Mouse (Mus musculus): ENCODE data around the gene Rad23a. TPM values are rescaled to one million over a fixed set of nuclear protein-coding genes. Genes with fewer than 3 reads are reported as not detected.
"Not testable (repeated sequence)": the region's sequence is repeated elsewhere in the genome, so short reads cannot be mapped to it uniquely, and the experiment has no call there.

Rad23a gene
- polyA plus RNA-seq, 1 experiment from 2014 or later: 293 TPM

DNA sequence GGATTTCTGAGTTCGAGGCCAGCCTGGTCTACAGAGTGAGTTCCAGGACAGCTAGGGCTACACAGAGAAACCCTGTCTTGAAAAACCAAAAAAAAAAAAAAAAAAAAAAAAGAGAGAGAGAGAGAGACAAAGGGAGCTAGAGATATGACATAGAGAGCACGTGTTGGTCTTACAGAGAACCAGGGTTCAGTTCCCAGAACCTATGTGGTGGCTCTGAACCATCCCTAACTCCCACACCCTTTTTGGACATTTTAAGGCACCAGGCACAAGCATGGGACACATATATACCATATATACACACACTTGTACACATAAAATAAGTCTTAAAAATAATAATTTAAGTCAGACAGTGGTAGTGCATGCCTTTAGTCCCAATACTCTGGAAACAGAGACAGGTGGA lies 13.9 kb downstream of the Rad23a start:
- H3K9ac ChIP-seq; ATAC-seq (ENCODE audit: insufficient read depth); H3K36me3 ChIP-seq (replicated peaks); H3K27me3 ChIP-seq; H3K9me3 ChIP-seq (replicated peaks); H3K4me3 ChIP-seq (replicated peaks): not testable (repeated sequence)
- WGBS (ENCODE audit: insufficient replicate concordance): 37% methylated on average over 2 of the region's 2 CpGs
- Histone ChIP-seq H3K4me1 (replicated peaks) (peaks cover 54% of the 10 kb centered on the region), H3K4me2 (peak overlapping the region; percentile 44; the same call in 1 of the 2 replicates), H3K27ac (replicated peaks) (0 out of 2 replicates have a peak overlapping the region, but pooled peaks have one; percentile 1)

DNA sequence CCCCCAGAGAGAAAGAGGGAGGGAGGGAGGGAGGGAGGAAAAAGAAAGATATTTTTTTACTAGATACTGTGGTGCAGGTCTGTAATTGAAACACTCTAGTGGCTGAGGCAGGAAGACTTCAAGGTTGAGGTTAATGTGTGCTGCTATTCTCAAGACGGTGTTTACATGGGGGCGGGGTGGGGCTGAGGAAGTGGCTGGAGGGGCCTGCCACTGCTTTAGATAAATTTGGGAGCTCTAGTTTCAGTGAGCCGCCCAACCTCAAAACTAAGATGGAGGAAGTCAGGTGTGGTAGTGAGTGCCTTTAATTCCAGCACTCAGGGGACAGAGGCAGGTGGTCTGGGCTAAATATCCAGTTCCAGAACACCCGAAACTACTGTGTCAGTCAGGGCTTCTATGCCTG lies 14.8 kb downstream of the Rad23a start:
- H3K36me3 ChIP-seq (replicated peaks): no peaks in the 10 kb centered on the region
- 20% methylated on average over 4 of the region's 4 CpGs for WGBS (ENCODE audit: insufficient replicate concordance)
- H3K4me2 ChIP-seq: peak overlapping the region; percentile 44
- peaks cover 48% of the 10 kb centered on the region for H3K4me1 ChIP-seq (replicated peaks)
- peaks cover 5% of the 10 kb centered on the region; the same call in 1 of the 2 replicates for H3K27me3 ChIP-seq
- peak; percentile 35 for ATAC-seq (ENCODE audit: insufficient read depth)
- no peaks in the 10 kb centered on the region for H3K9me3 ChIP-seq (replicated peaks)
- H3K27ac ChIP-seq (replicated peaks): peak overlapping the region; percentile 72
- no peak overlapping the region for H3K4me3 ChIP-seq (replicated peaks)
- no peak overlapping the region; the same call in 1 of the 2 replicates for H3K9ac ChIP-seq

DNA sequence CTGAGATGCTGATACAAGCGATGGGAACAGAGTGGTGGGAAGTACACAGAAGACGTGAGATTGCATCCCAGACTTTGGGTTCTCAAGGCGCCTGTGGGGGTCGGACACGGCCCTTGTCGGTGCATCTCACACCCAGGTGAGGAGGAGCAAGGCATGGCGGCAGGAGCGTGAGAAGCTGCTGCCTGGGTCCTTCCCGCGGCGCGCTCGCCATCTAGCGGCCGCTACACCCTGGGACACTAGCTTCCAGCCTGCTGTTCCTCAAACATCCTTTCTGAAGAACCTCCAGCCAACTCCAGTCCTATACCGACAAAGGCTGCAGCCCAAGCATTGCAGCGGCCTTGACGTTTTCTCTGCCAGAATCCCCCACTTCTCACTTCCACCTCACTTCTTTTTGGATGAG lies 16.8 kb downstream of the Rad23a start:
- no peak overlapping the region for H3K27ac ChIP-seq (replicated peaks)
- peaks cover 42% of the 10 kb centered on the region for H3K4me1 ChIP-seq (replicated peaks)
- no peaks in the 10 kb centered on the region for H3K9me3 ChIP-seq (replicated peaks)
- peaks cover 5% of the 10 kb centered on the region; the same call in 1 of the 2 replicates for H3K27me3 ChIP-seq
- peak overlapping the region; percentile 32 for H3K4me2 ChIP-seq
- no peak overlapping the region; the same call in 1 of the 2 replicates for H3K4me3 ChIP-seq (replicated peaks)
- H3K9ac ChIP-seq: no peak overlapping the region
- no peaks in the 10 kb centered on the region for H3K36me3 ChIP-seq (replicated peaks)
- ATAC-seq (ENCODE audit: insufficient read depth): peak; percentile 53; the same call in 1 of the 2 replicates
- under 1% methylated on average over 18 of the region's 18 CpGs for WGBS (ENCODE audit: insufficient replicate concordance)

DNA sequence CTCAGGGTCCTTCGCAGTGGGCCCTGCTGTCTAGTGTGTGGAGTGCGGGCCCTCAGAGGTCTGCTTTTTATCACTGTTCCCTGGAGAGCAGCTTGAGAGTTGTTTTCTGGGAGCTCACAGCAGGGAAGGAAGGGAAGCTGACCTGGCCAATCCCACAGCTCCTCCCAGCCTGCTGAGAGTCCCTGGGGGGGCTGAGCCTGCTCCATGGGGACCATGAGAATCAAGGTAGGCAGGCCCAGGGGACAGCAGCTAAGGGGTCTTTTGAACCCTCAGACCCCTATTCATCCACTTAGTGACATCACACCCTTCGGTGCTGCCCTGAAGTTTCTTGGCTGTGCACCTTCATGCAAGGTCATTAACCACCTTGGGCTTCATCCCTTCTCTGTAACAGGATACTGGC lies 17.7 kb downstream of the Rad23a start, which contains the start of gene Dand5:
TSS of gene Dand5 (minus strand) at position 101 of the 400 bp plus-strand sequence.
- 71% methylated on average over 3 of the region's 3 CpGs for WGBS (ENCODE audit: insufficient replicate concordance)
- no peak within 1 kb of the TSS for H3K27ac ChIP-seq (replicated peaks)
- no peak within 1 kb of the TSS; the same call in 1 of the 2 replicates for H3K9ac ChIP-seq
- ATAC-seq (ENCODE audit: insufficient read depth): no peak
- H3K4me1 ChIP-seq (replicated peaks): peaks cover 42% of the 10 kb centered on the region
- H3K4me2 ChIP-seq: peak within 1 kb of the TSS; percentile 32
- H3K4me3 ChIP-seq (replicated peaks): no peak within 1 kb of the TSS; the same call in 1 of the 2 replicates
- no peaks in the 10 kb centered on the region for H3K36me3 ChIP-seq (replicated peaks)
- H3K27me3 ChIP-seq: peaks cover 5% of the 10 kb centered on the region; the same call in 1 of the 2 replicates
- H3K9me3 ChIP-seq (replicated peaks): no peaks in the 10 kb centered on the region

DNA sequence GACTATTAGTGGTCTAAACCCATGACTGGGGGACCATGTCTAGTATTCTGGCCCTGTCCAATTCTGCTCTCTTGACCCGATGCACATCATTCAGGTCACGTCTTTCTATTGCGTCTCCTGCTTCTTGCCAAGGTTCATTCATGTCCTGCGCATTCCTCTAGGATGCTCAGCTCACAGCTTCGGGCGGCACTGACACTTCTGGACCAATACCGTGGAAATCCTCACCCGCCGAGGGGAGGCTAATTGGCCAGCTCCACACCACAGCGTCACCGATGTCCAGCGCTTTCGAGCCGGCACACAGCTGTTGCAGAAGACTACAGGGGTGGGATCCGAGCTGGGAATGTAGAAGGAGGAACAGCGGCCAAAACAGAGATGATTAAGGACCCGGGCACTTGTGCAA lies 24.3 kb downstream of the Rad23a start:
- Histone ChIP-seq H3K27ac (replicated peaks) (no peak overlapping the region), H3K4me1 (replicated peaks) (peaks cover 31% of the 10 kb centered on the region), H3K4me3 (replicated peaks) (no peak overlapping the region), H3K27me3 (peaks cover 26% of the 10 kb centered on the region), H3K36me3 (replicated peaks) (no peaks in the 10 kb centered on the region), H3K9ac (no peak overlapping the region), H3K4me2 (no peak overlapping the region), H3K9me3 (replicated peaks) (no peaks in the 10 kb centered on the region)
- 76% methylated on average over 17 of the region's 17 CpGs for WGBS (ENCODE audit: insufficient replicate concordance)
- ATAC-seq (ENCODE audit: insufficient read depth): no peak

DNA sequence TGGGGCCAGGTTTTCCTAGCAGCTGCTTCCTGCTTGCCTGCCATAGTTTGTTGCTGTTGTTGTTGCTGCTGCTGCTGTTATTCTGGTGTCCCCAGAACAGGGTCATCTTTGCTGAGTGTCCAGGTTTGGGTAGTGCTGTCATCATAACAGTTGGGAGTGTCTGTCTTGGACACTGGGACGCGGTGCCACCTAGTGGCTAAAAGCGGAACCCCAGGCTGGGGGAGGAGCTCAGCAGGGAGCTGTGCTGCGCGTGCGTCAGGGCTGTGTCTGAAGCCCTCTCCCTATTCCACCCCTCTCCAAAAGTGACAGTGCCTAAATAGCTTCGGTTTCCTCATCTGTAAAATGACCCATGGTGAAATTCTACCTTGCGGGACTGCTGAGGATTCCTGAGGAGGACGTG lies 24.9 kb downstream of the Rad23a start:
- Histone ChIP-seq H3K27ac (replicated peaks) (no peak overlapping the region), H3K4me1 (replicated peaks) (peaks cover 37% of the 10 kb centered on the region), H3K36me3 (replicated peaks) (no peaks in the 10 kb centered on the region), H3K4me3 (replicated peaks) (no peak overlapping the region), H3K9ac (no peak overlapping the region), H3K4me2 (no peak overlapping the region), H3K9me3 (replicated peaks) (no peaks in the 10 kb centered on the region), H3K27me3 (peaks cover 32% of the 10 kb centered on the region)
- WGBS (ENCODE audit: insufficient replicate concordance): 6% methylated on average over 9 of the region's 9 CpGs
- peak; percentile 66 for ATAC-seq (ENCODE audit: insufficient read depth)

DNA sequence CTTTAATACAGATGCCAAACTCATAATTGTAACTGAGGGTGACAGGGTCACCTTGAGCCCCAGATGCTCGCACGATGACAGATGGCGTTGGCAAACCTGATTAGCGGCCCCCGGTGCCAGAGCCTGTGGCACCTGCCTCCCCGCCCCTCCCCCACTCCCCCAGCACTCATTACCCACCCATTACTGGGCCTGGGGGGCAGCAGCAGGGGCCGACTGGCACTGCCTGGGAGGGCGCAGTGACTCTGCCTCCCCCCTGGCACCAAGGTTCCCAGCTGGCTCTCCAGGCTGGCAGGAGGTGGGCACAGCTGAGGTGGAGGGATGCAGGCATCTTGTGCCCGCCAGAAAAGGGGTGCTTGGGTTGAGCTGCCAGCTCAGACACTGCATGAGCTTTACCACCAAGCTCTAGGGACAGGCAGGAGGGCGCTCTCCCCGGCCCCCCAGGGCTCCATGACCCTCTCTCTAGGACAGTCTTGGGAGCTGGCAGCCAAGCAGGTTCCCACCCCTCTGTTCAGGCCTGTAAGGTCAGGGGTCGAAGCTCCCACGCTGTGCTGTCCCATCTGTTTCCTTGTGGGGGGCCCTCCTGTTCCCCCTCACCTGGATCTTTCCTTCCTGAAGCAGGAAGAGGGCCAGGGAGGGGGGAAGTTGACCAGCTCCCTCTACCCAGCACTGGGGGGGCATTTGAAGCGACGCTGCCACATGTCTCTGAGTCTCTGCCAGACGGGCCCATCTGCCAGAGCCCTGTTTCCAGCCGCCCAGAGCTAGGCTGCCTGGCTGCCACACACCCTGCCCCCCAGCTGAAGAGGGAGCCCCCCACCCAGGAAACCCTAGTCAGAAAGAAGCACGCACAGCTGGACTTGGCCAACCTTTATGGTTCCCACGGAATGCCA lies 25.7 kb downstream of the Rad23a start:
- Histone ChIP-seq H3K27me3 (peaks cover 35% of the 10 kb centered on the region), H3K36me3 (replicated peaks) (no peaks in the 10 kb centered on the region), H3K9ac (no peak overlapping the region), H3K4me2 (no peak overlapping the region), H3K9me3 (replicated peaks) (no peaks in the 10 kb centered on the region), H3K4me3 (replicated peaks) (no peak overlapping the region), H3K27ac (replicated peaks) (no peak overlapping the region), H3K4me1 (replicated peaks) (peaks cover 42% of the 10 kb centered on the region)
- 43% methylated on average over 19 of the region's 19 CpGs for WGBS (ENCODE audit: insufficient replicate concordance)
- ATAC-seq (ENCODE audit: insufficient read depth): no peak

DNA sequence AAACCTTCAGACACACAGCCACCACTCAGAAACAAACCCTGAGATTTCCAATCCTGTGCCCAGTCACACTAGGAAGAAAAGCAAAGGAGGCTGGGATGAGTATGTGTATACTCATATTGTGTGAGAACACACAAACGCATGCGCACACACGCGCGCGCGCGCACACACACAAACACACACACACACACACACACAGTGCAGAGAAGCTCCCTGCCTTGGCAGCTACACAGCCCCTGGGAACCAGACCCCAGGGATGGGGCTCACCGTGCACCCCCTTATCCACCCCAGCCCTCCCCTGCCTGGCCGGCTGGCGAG lies 26.3 kb downstream of the Rad23a start:
- Histone ChIP-seq H3K4me1 (replicated peaks) (peaks cover 47% of the 10 kb centered on the region), H3K27ac (replicated peaks) (no peak overlapping the region), H3K4me2 (no peak overlapping the region), H3K9me3 (replicated peaks) (no peaks in the 10 kb centered on the region), H3K9ac (no peak overlapping the region), H3K27me3 (peaks cover 41% of the 10 kb centered on the region), H3K36me3 (replicated peaks) (no peaks in the 10 kb centered on the region), H3K4me3 (replicated peaks) (no peak overlapping the region)
- no peak for ATAC-seq (ENCODE audit: insufficient read depth)
- WGBS (ENCODE audit: insufficient replicate concordance): 87% methylated on average over 11 of the region's 11 CpGs

DNA sequence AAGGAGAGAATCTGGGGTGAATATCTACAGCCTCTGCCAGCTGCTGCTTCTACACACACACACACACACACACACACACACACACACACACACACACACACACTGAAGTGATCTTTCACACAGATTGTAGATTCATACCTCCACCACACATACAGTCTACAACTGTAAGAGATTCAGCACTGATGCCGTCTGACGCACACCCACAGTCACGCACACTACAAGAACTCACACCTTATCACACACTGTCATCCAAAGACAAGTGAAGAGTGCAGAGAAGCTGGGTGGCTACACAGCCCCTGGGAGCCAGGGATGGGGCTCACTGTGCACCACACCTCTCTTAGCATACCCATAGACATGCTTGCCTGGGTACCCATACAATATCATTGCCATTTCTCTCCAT lies 26.6 kb downstream of the Rad23a start:
- Histone ChIP-seq H3K9me3 (replicated peaks) (no peaks in the 10 kb centered on the region), H3K4me3 (replicated peaks) (no peak overlapping the region), H3K27ac (replicated peaks) (no peak overlapping the region), H3K36me3 (replicated peaks) (no peaks in the 10 kb centered on the region), H3K27me3 (peaks cover 44% of the 10 kb centered on the region), H3K4me1 (replicated peaks) (peaks cover 47% of the 10 kb centered on the region), H3K4me2 (no peak overlapping the region), H3K9ac (no peak overlapping the region)
- WGBS (ENCODE audit: insufficient replicate concordance): 41% methylated on average over 3 of the region's 3 CpGs
- ATAC-seq (ENCODE audit: insufficient read depth): no peak

DNA sequence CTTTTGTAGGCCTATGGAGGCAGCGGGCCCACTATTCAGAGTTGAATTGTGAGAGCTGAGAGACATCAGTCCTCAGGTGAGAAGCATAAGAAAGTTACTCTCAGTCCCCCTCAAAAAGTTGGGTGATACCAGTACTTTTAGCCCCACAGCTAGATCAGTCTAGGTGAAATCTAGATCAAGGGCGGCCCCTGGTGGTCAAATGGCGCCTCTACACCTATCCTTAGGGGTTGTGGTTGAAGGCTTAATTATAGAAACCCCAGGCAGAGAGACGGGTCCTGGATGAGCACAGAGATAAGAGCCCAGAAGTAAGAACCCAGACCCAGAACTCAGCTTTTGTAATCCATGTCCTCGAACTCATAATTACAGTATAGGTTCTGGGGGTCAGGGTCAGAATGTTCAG lies 27.4 kb downstream of the Rad23a start:
- no peak overlapping the region for H3K27ac ChIP-seq (replicated peaks)
- ATAC-seq (ENCODE audit: insufficient read depth): no peak
- H3K36me3 ChIP-seq (replicated peaks): no peaks in the 10 kb centered on the region
- no peak overlapping the region for H3K9ac ChIP-seq
- no peak overlapping the region for H3K4me2 ChIP-seq
- peaks cover 52% of the 10 kb centered on the region for H3K27me3 ChIP-seq
- WGBS (ENCODE audit: insufficient replicate concordance): under 1% methylated on average over 5 of the region's 5 CpGs
- H3K4me3 ChIP-seq (replicated peaks): no peak overlapping the region
- H3K4me1 ChIP-seq (replicated peaks): peaks cover 49% of the 10 kb centered on the region
- H3K9me3 ChIP-seq (replicated peaks): no peaks in the 10 kb centered on the region

DNA sequence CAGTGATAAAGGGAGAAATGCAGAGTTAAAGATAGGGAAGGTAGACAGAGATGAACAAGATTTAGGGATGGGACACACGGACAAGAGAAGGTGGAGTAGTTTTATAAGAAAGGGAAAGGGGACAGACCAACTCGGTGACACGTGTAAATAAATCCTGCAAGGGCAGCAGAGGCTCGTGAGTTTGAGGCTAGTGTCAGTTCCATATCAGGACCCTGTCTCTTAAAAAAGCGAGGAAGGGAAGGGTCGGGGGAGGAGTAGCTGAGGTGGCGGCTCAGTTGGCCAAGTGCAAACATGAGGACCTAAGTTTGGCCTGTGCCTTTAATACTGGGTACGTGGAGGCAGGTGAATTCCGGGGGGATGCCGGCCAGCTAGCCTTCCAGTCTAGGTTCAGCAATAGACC lies 29.2 kb downstream of the Rad23a start:
- H3K4me1 ChIP-seq (replicated peaks): peaks cover 49% of the 10 kb centered on the region
- peak overlapping the region; percentile 30; the same call in 1 of the 2 replicates for H3K9ac ChIP-seq
- peak overlapping the region; percentile 77 for H3K4me2 ChIP-seq
- WGBS (ENCODE audit: insufficient replicate concordance): 35% methylated on average over 10 of the region's 10 CpGs
- peaks cover 63% of the 10 kb centered on the region for H3K27me3 ChIP-seq
- peak overlapping the region; percentile 51 for H3K4me3 ChIP-seq (replicated peaks)
- H3K36me3 ChIP-seq (replicated peaks): no peaks in the 10 kb centered on the region
- no peak overlapping the region for H3K27ac ChIP-seq (replicated peaks)
- no peak for ATAC-seq (ENCODE audit: insufficient read depth)
- no peaks in the 10 kb centered on the region for H3K9me3 ChIP-seq (replicated peaks)

Data from liver, embryonic 15.5 days (tissue).